Mouse (Mus musculus) liver, embryonic 15.5 days (tissue): ENCODE data around the gene Iqcg. TPM values are rescaled to one million over a fixed set of nuclear protein-coding genes. Genes with fewer than 3 reads are reported as not detected.

ENCODE experiments used
- ATAC-seq: fragments of 200-750 bp; cut with Nextera tagmentation; 2 replicates; pipeline ENCODE4 v1.8.0; 2017; ENCODE audit warnings: moderate number of reproducible peaks, mild to moderate bottlenecking, moderate library complexity; ENCODE audit not compliant: insufficient read depth
- H3K27ac ChIP-seq: fragments of 300-500 bp; sonication (generic); replicated peaks from 2 replicates; pipeline ENCODE4 v1.5.1; 2015; ENCODE audit warnings: mild to moderate bottlenecking, inconsistent platforms
- H3K27me3 ChIP-seq: fragments of 300-500 bp; sonication (generic); 2 replicates; pipeline ENCODE4 v1.6.1; 2015; ENCODE audit warnings: mild to moderate bottlenecking, inconsistent platforms
- H3K36me3 ChIP-seq: fragments of 300-500 bp; sonication (generic); replicated peaks from 2 replicates; pipeline ENCODE4 v1.6.1; 2015; ENCODE audit warnings: moderate library complexity, mild to moderate bottlenecking, inconsistent platforms
- H3K4me1 ChIP-seq: fragments of 300-500 bp; sonication (generic); replicated peaks from 2 replicates; pipeline ENCODE4 v1.6.1; 2015; ENCODE audit warnings: inconsistent platforms
- H3K4me2 ChIP-seq: fragments of 300-500 bp; sonication (generic); 2 replicates; pipeline ENCODE4 v1.6.1; 2015; ENCODE audit warnings: moderate library complexity, mild to moderate bottlenecking, inconsistent platforms
- H3K4me3 ChIP-seq: fragments of 300-500 bp; sonication (generic); replicated peaks from 2 replicates; pipeline ENCODE4 v1.5.1; 2015; ENCODE audit warnings: mild to moderate bottlenecking, inconsistent platforms
- H3K9ac ChIP-seq: fragments of 300-500 bp; sonication (generic); 2 replicates; pipeline ENCODE4 v1.6.1; 2015; ENCODE audit warnings: moderate library complexity, mild to moderate bottlenecking, inconsistent platforms
- H3K9me3 ChIP-seq: fragments of 300-500 bp; sonication (generic); replicated peaks from 2 replicates; pipeline ENCODE4 v1.6.1; 2016; ENCODE audit warnings: inconsistent platforms
- WGBS: fragments of 180-500 bp; shearing (Covaris S2); methylation state at CpG from one replicate; pipeline ENCODE4 v1.1.7; 2015; ENCODE audit warnings: mixed read lengths; ENCODE audit not compliant: insufficient replicate concordance; 5-methylcytosine and 5-hydroxymethylcytosine counted together
- polyA plus RNA-seq: library from polyadenylated mRNA; unstranded; fragments of >200 nt; fragmentation: Nextera tagmentation; extraction: Ambion mirVana; gene quantifications from 2 replicates; pipeline ENCODE4 v1.2.1, GENCODE M21; 2015

Gene Iqcg
- 0.73 and 0.94 TPM in 2 replicates for polyA plus RNA-seq

- H3K9ac ChIP-seq, result peak within 1 kb of the TSS; percentile 90
- WGBS, result under 1% methylated on average over 47 of the region's 47 CpGs
Measured at GRCm38 (mm10) chr16:33056095-33056785, at the start of gene Iqcg, which contains the start of gene Rpl35a. Gene Iqcg, minus strand, starts transcription at chr16:33056218. Gene Rpl35a, plus strand, starts transcription at chr16:33056453.

DNA sequence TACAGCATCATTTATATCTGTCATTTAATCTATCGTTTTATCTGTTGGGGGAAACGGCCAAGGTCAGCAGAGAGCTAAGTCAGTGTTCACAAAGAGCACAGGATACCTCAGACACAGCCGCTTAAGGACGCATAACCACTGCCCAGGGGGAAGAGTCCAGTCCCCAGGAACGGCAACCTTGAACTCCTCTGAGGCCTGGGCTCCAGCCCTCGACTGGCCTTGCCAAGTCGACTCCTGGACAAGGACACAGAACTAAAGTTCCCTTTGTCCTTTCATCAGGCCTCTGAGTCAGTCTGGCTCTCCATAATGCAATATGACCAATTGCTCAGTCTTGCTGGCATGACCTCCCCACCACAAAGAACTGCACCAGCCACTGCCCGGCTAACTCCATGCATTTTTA is 29.6 kb upstream of the Iqcg start:
- Histone ChIP-seq H3K27me3 (no peaks in the 10 kb centered on the region), H3K36me3 (0 out of 2 replicates have a peak, but pooled peaks cover 4% of the 10 kb centered on the region), H3K4me1 (no peaks in the 10 kb centered on the region), H3K9ac (no peak overlapping the region), H3K4me2 (no peak overlapping the region), H3K27ac (no peak overlapping the region), H3K9me3 (no peaks in the 10 kb centered on the region), H3K4me3 (no peak overlapping the region)
- ATAC-seq, result no peak
- 64% methylated on average over 8 of the region's 8 CpGs for WGBS

More at GRCm38 (mm10) chr16:33056095-33056785, at the start of gene Iqcg, which contains the start of gene Rpl35a:
- Histone ChIP-seq H3K27me3 (no peaks in the 10 kb centered on the region), H3K9me3 (no peaks in the 10 kb centered on the region), H3K4me1 (peaks cover 26% of the 10 kb centered on the region), H3K27ac (peak within 1 kb of the TSS; percentile 79), H3K4me3 (peak within 1 kb of the TSS; percentile 85), H3K4me2 (peak within 1 kb of the TSS; percentile 73), H3K36me3 (peaks cover 33% of the 10 kb centered on the region)
- ATAC-seq, result peak; percentile 85

DNA sequence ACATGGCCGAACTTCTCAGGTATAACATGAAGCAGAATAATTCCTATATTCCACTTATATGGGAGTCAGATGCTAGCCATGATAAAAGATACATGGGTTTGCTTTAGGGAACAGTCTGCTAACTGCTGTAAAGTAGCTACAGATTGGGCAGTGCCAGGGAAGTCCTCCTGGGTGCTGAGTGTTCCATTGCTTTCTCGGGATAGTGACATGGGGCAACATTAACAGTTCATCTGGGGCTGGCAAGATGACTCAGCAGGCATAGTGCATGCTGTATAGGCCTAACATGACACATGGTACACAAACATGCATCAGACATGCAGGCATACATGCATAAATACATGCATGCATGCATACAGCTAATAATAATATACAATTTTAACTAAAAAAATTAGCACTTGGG is 28.0 kb upstream of the Iqcg start:
- ATAC-seq, result no peak
- Histone ChIP-seq H3K9ac (no peak overlapping the region), H3K4me1 (no peaks in the 10 kb centered on the region), H3K36me3 (no peaks in the 10 kb centered on the region), H3K4me3 (no peak overlapping the region), H3K27ac (no peak overlapping the region), H3K27me3 (no peaks in the 10 kb centered on the region), H3K4me2 (no peak overlapping the region), H3K9me3 (no peaks in the 10 kb centered on the region)
- WGBS, result 61% methylated on average over 2 of the region's 2 CpGs

DNA sequence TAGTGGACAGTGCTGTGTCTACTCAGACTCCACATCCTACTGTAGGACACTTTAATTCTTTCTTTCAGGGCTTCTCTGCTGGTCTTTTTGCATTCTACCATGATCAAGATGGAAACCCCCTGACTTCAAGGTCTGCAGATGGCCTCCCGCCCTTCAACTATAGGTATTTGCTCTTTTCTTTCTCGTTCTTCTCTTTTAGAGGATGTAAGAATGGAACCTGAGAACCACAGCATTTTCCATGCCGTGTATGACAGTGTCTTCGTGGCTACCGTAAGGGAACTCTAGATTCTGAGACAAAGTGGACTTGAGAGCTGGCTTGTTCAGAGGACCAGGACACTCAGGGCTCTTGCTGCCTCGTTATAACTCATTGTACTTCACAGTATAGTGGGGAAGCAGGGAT is 26.9 kb upstream of the Iqcg start:
- H3K4me2 ChIP-seq, result no peak overlapping the region
- no peak overlapping the region for H3K9ac ChIP-seq
- no peak for ATAC-seq
- WGBS, result 69% methylated on average over 6 of the region's 6 CpGs
- no peaks in the 10 kb centered on the region for H3K9me3 ChIP-seq
- no peaks in the 10 kb centered on the region for H3K27me3 ChIP-seq
- H3K36me3 ChIP-seq, result no peaks in the 10 kb centered on the region
- no peaks in the 10 kb centered on the region for H3K4me1 ChIP-seq
- no peak overlapping the region for H3K27ac ChIP-seq
- H3K4me3 ChIP-seq, result no peak overlapping the region

DNA sequence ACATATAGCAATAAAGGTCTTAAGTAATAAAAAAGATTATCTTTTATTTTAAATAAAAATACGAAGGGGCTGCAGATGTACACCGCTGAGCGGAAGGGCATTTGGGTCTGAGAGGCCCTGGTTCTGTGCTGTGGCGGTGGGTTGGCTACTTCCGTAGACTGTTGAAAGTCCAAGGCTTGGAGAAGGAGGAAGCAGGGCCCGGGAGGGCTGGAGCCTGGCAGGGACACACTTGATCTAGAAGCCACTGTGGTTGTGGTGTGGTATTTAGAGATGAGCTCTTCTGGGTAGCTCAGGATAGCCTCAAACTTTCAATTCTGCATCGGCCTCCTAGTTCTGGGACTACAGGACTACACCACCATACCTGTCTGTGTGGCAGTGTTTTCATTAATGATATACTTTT is 24.0 kb upstream of the Iqcg start:
- H3K4me1 ChIP-seq, result peaks cover 8% of the 10 kb centered on the region; the same call in 1 of the 2 replicates
- H3K9ac ChIP-seq, result no peak overlapping the region
- H3K4me2 ChIP-seq, result no peak overlapping the region
- no peak for ATAC-seq
- no peaks in the 10 kb centered on the region for H3K9me3 ChIP-seq
- no peak overlapping the region for H3K27ac ChIP-seq
- no peak overlapping the region for H3K4me3 ChIP-seq
- H3K27me3 ChIP-seq, result no peaks in the 10 kb centered on the region
- H3K36me3 ChIP-seq, result no peaks in the 10 kb centered on the region
- 68% methylated on average over 7 of the region's 7 CpGs for WGBS

DNA sequence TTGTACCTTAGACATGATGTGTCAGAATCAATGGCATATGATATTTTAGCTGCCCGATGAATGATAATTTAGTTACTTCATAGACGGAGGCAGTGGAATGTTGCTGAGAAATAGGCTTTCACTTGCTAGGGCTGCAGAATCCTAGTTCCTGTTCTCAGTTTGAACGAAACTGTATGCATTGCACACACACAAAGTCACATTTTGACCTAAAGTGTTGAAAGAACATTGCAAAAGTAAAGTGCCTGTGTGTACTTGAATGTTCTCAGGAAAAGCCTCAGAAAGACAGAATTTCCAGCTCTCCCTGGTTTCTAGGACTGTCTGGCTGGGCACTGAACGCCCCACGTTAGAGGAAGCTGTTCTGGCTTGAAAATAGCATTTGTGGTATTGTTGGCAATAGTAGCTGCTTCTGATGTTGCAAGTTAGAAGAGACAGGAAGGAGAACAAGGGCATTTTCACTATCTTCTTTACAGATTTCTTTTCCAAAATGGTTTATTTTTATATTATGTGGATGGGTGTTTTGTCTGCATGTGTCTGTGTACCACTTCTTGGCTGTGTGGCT is 21.1 kb upstream of the Iqcg start:
- Histone ChIP-seq H3K9ac (no peak overlapping the region), H3K4me3 (no peak overlapping the region), H3K4me1 (peaks cover 8% of the 10 kb centered on the region; the same call in 1 of the 2 replicates), H3K27ac (peak overlapping the region; percentile 14; the same call in 1 of the 2 replicates), H3K9me3 (no peaks in the 10 kb centered on the region), H3K4me2 (0 out of 2 replicates have a peak overlapping the region, but pooled peaks have one; percentile 38), H3K36me3 (no peaks in the 10 kb centered on the region), H3K27me3 (no peaks in the 10 kb centered on the region)
- ATAC-seq, result no peak
- 51% methylated on average over 5 of the region's 5 CpGs for WGBS

GRCm38 (mm10) chr16:33076078-33076477 is 20.1 kb upstream of the Iqcg start:
- H3K27ac ChIP-seq, result no peak overlapping the region
- H3K4me1 ChIP-seq, result peaks cover 8% of the 10 kb centered on the region; the same call in 1 of the 2 replicates
- H3K9ac ChIP-seq, result no peak overlapping the region
- no peaks in the 10 kb centered on the region for H3K27me3 ChIP-seq
- no peaks in the 10 kb centered on the region for H3K9me3 ChIP-seq
- ATAC-seq, result no peak
- no peak overlapping the region for H3K4me3 ChIP-seq
- WGBS, result 58% methylated on average over 6 of the region's 6 CpGs
- peak overlapping the region; percentile 38 for H3K4me2 ChIP-seq
- H3K36me3 ChIP-seq, result no peaks in the 10 kb centered on the region

GRCm38 (mm10) chr16:33074967-33075366 is 18.9 kb upstream of the Iqcg start:
- 45% methylated on average over 5 of the region's 5 CpGs for WGBS
- no peak for ATAC-seq

DNA sequence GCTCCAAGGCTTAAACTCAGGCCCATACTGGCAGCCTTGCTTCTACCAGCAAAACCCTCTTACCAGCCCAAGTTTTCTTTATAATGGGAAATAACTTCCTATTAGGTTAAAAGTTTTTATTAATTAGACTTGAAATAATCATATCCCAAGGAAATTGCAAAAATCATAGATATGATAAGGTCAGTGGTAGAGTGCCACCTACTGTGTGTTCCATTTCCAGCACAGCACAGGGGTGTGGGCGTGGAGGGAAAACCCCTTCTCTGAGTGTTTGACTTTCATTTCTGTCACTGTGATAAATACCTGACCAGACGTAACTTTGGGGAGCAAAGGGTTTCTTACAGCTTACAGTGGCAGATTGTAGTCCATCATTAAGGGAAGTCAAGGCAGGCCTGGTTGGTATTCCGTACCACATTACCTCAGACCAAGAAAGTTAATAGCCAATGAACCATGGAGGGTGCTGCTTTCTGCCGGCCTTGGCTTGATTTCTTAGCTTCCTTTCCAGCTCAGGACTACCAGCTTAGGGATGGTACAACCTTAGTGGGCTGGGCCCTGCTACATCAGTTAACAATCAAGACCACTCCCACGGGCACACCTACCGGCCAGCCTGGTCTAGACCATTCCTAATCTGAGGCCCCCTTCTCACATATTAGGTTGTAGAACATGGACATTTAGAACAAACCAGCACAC is 17.0 kb upstream of the Iqcg start:
- Histone ChIP-seq H3K9ac (no peak overlapping the region), H3K4me1 (peaks cover 8% of the 10 kb centered on the region; the same call in 1 of the 2 replicates), H3K27ac (no peak overlapping the region), H3K4me2 (no peak overlapping the region), H3K4me3 (no peak overlapping the region), H3K36me3 (peaks cover 4% of the 10 kb centered on the region; the same call in 1 of the 2 replicates), H3K27me3 (no peaks in the 10 kb centered on the region), H3K9me3 (no peaks in the 10 kb centered on the region)
- 59% methylated on average over 6 of the region's 6 CpGs for whole genome bisulfite sequencing
- no peak for ATAC-seq

More at GRCm38 (mm10) chr16:33074967-33075366, 18.9 kb upstream of the Iqcg start:
- H3K27me3 ChIP-seq, result no peaks in the 10 kb centered on the region
- H3K4me3 ChIP-seq, result no peak overlapping the region
- H3K4me2 ChIP-seq, result no peak overlapping the region
- H3K27ac ChIP-seq, result no peak overlapping the region
- no peaks in the 10 kb centered on the region for H3K9me3 ChIP-seq
- H3K36me3 ChIP-seq, result peaks cover 1% of the 10 kb centered on the region; the same call in 1 of the 2 replicates
- H3K9ac ChIP-seq, result no peak overlapping the region
- peaks cover 8% of the 10 kb centered on the region; the same call in 1 of the 2 replicates for H3K4me1 ChIP-seq

DNA sequence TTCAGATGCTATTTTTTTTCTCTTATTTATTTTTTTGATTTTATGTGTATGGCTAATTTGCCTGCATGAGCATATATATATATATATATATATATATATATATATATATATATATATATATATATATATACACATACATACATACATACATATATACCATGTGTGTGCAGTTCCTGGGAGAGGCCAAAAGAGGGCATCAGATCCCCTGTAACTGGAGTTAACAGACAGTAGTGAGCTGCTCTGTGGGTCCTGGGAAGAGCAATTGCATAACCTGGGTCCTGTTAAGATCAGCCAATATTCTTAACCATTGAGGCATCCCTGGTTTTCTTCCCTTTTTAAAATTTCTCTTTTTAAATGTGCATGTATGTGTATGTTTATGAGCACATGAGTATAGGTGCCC is 14.9 kb upstream of the Iqcg start:
- H3K4me2 ChIP-seq, result no peak overlapping the region
- peaks cover 3% of the 10 kb centered on the region; the same call in 1 of the 2 replicates for H3K4me1 ChIP-seq
- no peak overlapping the region for H3K27ac ChIP-seq
- peaks cover 7% of the 10 kb centered on the region; the same call in 1 of the 2 replicates for H3K36me3 ChIP-seq
- H3K4me3 ChIP-seq, result no peak overlapping the region
- H3K9ac ChIP-seq, result no peak overlapping the region
- no peak for ATAC-seq
- H3K27me3 ChIP-seq, result no peaks in the 10 kb centered on the region
- H3K9me3 ChIP-seq, result no peaks in the 10 kb centered on the region

- Histone ChIP-seq H3K27ac (no peak overlapping the region), H3K9me3 (no peaks in the 10 kb centered on the region), H3K4me2 (no peak overlapping the region), H3K9ac (no peak overlapping the region), H3K4me1 (peaks cover 26% of the 10 kb centered on the region), H3K27me3 (no peaks in the 10 kb centered on the region), H3K4me3 (no peak overlapping the region), H3K36me3 (peaks cover 17% of the 10 kb centered on the region)
- ATAC-seq, result no peak
- WGBS, result 71% methylated on average over 9 of the region's 9 CpGs
Measured at GRCm38 (mm10) chr16:33064636-33065035, 8.6 kb upstream of the Iqcg start.
